Mouse (Mus musculus) small intestine, adult 2 months (tissue): Measurements from ENCODE around the gene Nabp1.

Source experiments
- CTCF ChIP-seq: fragments of 200-500 bp; IDR thresholded peaks from 2 replicates; pipeline ENCODE4 v1.5.1; 2012; ENCODE audit warnings: low read depth, mild to moderate bottlenecking, control low read depth, inconsistent platforms, low read length, moderate library complexity, mixed read lengths; ENCODE audit not compliant: insufficient replicate concordance, insufficient read length; ENCODE audit errors: extremely low read depth
- POLR2A ChIP-seq: fragments of 200-500 bp; IDR thresholded peaks from 2 replicates; pipeline ENCODE4 v1.6.1; 2012; ENCODE audit warnings: low read depth, mild to moderate bottlenecking, control low read depth, inconsistent platforms, low read length, moderate library complexity

DNA sequence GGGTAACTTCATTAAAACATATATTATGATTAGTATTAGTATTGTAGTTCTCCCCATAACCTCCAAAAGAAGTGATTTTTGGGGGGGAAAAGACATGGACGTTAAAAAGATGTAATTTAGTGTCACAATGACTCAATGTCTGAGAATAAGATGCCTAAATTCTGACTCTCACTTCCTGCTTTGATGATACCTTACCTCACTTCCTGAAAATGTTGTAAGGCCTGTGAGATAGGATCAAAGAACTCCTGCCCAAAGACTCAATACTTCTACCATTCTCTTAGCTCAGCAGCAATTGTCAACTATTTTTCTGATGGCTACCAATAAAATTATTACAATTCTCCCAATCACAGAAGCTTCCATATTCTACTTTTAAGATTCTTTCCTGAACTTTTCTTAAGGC is 1.8 kb downstream of the Nabp1 start:
- no peak for TF ChIP-seq POLR2A
- no peak for TF ChIP-seq CTCF
